In the genomic region with DNA sequence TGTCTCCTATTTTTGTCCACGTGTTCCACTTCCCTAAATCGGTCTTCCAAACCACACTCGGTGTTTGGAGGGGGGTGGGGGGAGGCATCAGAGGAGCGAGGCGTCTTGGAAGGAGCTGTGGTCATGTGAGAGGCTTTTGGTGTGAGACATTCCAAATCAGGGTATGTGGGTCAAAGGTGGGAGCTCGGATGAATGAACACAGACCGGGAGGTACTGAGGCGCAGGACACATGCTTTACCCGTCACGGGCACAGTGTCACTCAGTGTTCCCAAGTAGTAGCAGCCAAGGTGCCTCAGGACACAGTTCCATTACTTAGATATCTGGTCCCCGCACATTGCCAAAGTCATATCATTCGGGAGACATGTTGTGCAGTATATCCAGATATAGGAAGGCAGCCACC, we compare ENCODE assay signal across 31 mouse cellular contexts. TPM values are rescaled to one million over a fixed set of nuclear protein-coding genes. Genes with fewer than 3 reads are reported as not detected.
A peak's percentile ranks its signal among the peaks of the same experiment; 100 is the strongest.
DNase-seq lines count a peak whose midpoint lies in the region; ATAC-seq and TF ChIP-seq lines count a peak whose summit lies in the region.
"Had no signal": no experiment of that assay in that cellular context is flagged by ENCODE, and none has a peak within 500 bp of the region (broad histone marks: within the 10 kb centered on the region; RNA-seq: fewer than 3 reads in every experiment).

No protein-coding gene starts in this region.

- no peaks in the 10 kb centered on the region for H3K27me3 ChIP-seq in kidney, adult 2 months (replicated peaks; ENCODE audit: control insufficient read depth, insufficient read depth, low read length)
- H3K27me3 ChIP-seq in kidney, embryonic 15.5 days, result peaks cover 4% of the 10 kb centered on the region; the same call in 1 of the 2 replicates
- H3K27me3 ChIP-seq: forebrain, embryonic 12.5 days; hindbrain, embryonic 12.5 days; limb, embryonic 13.5 days; liver, embryonic 15.5 days; lung, embryonic 15.5 days; stomach, embryonic 15.5 days had no signal

- no peak for TF ChIP-seq CTCF in kidney, adult 2 months (conservative IDR thresholded peaks at IDR 0.05; ENCODE audit: insufficient read depth, insufficient read length, low read depth, low read length)

- peak; percentile 36 for ATAC-seq in common myeloid progenitor, adult 5-6 weeks (replicated peaks; ENCODE audit: low read depth, poor library complexity, severe bottlenecking)
- peak; percentile 74; the same call in 1 of the 2 replicates for ATAC-seq in kidney, embryonic 15.5 days (replicated peaks; ENCODE audit: low FRiP score)
- ATAC-seq: activated CD4-positive, CD25-positive, alpha-beta regulatory T cell, adult 4 months; hindbrain, postnatal 0 days; intestine, embryonic 16.5 days; midbrain, embryonic 16.5 days had no signal

- H3K4me2 ChIP-seq in kidney, embryonic 15.5 days, result no peak overlapping the region
- H3K4me2 ChIP-seq: embryonic facial prominence, embryonic 15.5 days; forebrain, embryonic 12.5 days; heart, embryonic 11.5 days; hindbrain, embryonic 12.5 days; limb, embryonic 13.5 days; liver, embryonic 15.5 days; lung, embryonic 15.5 days; midbrain, embryonic 11.5 days; stomach, embryonic 15.5 days had no signal

- no peak for TF ChIP-seq POLR2A in kidney, adult 2 months (IDR thresholded peaks at IDR 0.05; ENCODE audit: low read depth, low read length)

- no peak overlapping the region for H3K4me3 ChIP-seq in kidney, adult 2 months (ENCODE audit: insufficient read depth, low read depth, low read length)
- H3K4me3 ChIP-seq in kidney, embryonic 15.5 days (replicated peaks), result no peak overlapping the region
- H3K4me3 ChIP-seq: embryonic facial prominence, embryonic 10.5 days; embryonic facial prominence, embryonic 15.5 days; forebrain, embryonic 12.5 days; hindbrain, embryonic 12.5 days; layer of hippocampus, adult 2 months; limb, embryonic 13.5 days; liver, embryonic 15.5 days; lung, embryonic 15.5 days; stomach, embryonic 15.5 days had no signal

- no peaks in the 10 kb centered on the region; the same call in 1 of the 2 replicates for H3K4me1 ChIP-seq in kidney, adult 2 months (ENCODE audit: control insufficient read depth, insufficient read depth, low read length)
- H3K4me1 ChIP-seq in kidney, embryonic 15.5 days, result no peaks in the 10 kb centered on the region
- H3K4me1 ChIP-seq: embryonic facial prominence, embryonic 15.5 days; forebrain, embryonic 12.5 days; limb, embryonic 13.5 days; liver, embryonic 15.5 days; lung, embryonic 15.5 days; stomach, embryonic 15.5 days had no signal

- no peaks in the 10 kb centered on the region for H3K36me3 ChIP-seq in kidney, adult 2 months (ENCODE audit: control insufficient read depth, insufficient read depth, low read length)
- no peaks in the 10 kb centered on the region for H3K36me3 ChIP-seq in kidney, embryonic 15.5 days
- H3K36me3 ChIP-seq: embryonic facial prominence, embryonic 10.5 days; embryonic facial prominence, embryonic 15.5 days; forebrain, embryonic 12.5 days; hindbrain, embryonic 12.5 days; limb, embryonic 13.5 days; liver, embryonic 15.5 days; lung, embryonic 15.5 days; stomach, embryonic 15.5 days had no signal

- peak; percentile 78 for DNase-seq in kidney, adult 2 months
- no peak for DNase-seq in kidney, postnatal 4 days
- DNase-seq in kidney, postnatal 36 days, result peak; percentile 72 to 74
- no peak for DNase-seq in gastrocnemius, postnatal 4 days (ENCODE audit: low spot score in 2 of 2)
- no peak for DNase-seq in ovary, postnatal 10 days (ENCODE audit: low spot score)
- DNase-seq in MN1 (ENCODE audit: low spot score), result no peak
- DNase-seq: adrenal gland, adult 2 months; adrenal gland, postnatal 36 days; cerebellum, adult 18-20 months; cerebellum, postnatal 10 days; gastrocnemius, postnatal 10 days; heart, adult 11 months; heart, postnatal 36 days; right cerebral cortex, postnatal 14 days had no signal

- no peak overlapping the region for H3K27ac ChIP-seq in kidney, adult 2 months (ENCODE audit: insufficient read depth, low read depth, low read length)
- H3K27ac ChIP-seq in kidney, embryonic 15.5 days, result no peak overlapping the region
- H3K27ac ChIP-seq: embryonic facial prominence, embryonic 10.5 days; embryonic facial prominence, embryonic 15.5 days; forebrain, embryonic 12.5 days; hindbrain, embryonic 12.5 days; hindbrain, postnatal 0 days; layer of hippocampus, adult 2 months; limb, embryonic 13.5 days; liver, embryonic 15.5 days; lung, embryonic 15.5 days; stomach, embryonic 15.5 days had no signal

- 45% methylated on average over 12 of the region's 12 CpGs for WGBS in kidney, adult 2 months
- 55% methylated on average over 12 of the region's 12 CpGs for WGBS in kidney, embryonic 15.5 days

- no peak overlapping the region for H3K9ac ChIP-seq in kidney, embryonic 15.5 days
- H3K9ac ChIP-seq: embryonic facial prominence, embryonic 15.5 days; forebrain, embryonic 12.5 days; hindbrain, embryonic 12.5 days; limb, embryonic 13.5 days; liver, embryonic 15.5 days; lung, embryonic 15.5 days; stomach, embryonic 15.5 days had no signal

- H3K9me3 ChIP-seq in kidney, embryonic 15.5 days (replicated peaks), result no peaks in the 10 kb centered on the region
- H3K9me3 ChIP-seq: embryonic facial prominence, embryonic 10.5 days; embryonic facial prominence, embryonic 15.5 days; forebrain, embryonic 12.5 days; hindbrain, embryonic 12.5 days; limb, embryonic 13.5 days; liver, embryonic 15.5 days; lung, embryonic 15.5 days; stomach, embryonic 15.5 days had no signal

RNA-seq across cellular contexts. Expression of a gene that starts 38.6 kb away (rescaled TPM):
- 19.8 and 23.8 TPM in 2 replicates for polyA plus RNA-seq in kidney, adult 2 months (2012; rRNA removed)
- total RNA-seq in common myeloid progenitor, adult 5-6 weeks (2017), result 18.0 and 25.5 TPM in 2 replicates
- polyA plus RNA-seq in kidney, embryonic 15.5 days (2015; fragmentation: Nextera tagmentation; extraction: Ambion mirVana), result 26.3 and 28.9 TPM in 2 replicates
- total RNA-seq in gastrocnemius, postnatal 4 days (2021), result 10 to 100 TPM; 16.3 to 17.5 TPM

Comparison
In these comparisons a context has a peak if more than half of its experiments do, and no peak if none do; other contexts are left out.
1. DNase-seq: peak in kidney, adult 2 months (single experiment) and kidney, postnatal 36 days (2 of 2); none in kidney, postnatal 4 days (0 of 2), gastrocnemius, postnatal 4 days (0 of 2), ovary, postnatal 10 days (single experiment) and MN1 (single experiment).